Mouse (Mus musculus) neural tube, embryonic 14.5 days (tissue): ENCODE measurements around the gene Rtn4r. TPM values are rescaled to one million over a fixed set of nuclear protein-coding genes. Genes with fewer than 3 reads are reported as not detected.
A peak's percentile ranks its signal among the peaks of the same experiment; 100 is the strongest.

Experiments used
- ATAC-seq: fragments of 200-750 bp; cut with Nextera tagmentation; 2 replicates; pipeline ENCODE4 v1.8.0; 2017; ENCODE audit warnings: low read depth, mild to moderate bottlenecking, moderate TSS enrichment, moderate library complexity
- H3K27ac ChIP-seq: fragments of 300-500 bp; sonication (generic); 2 replicates; pipeline ENCODE4 v1.5.1; 2014; ENCODE audit warnings: low read depth, mild to moderate bottlenecking, control low read depth, low read length, moderate library complexity, mixed read lengths
- H3K27me3 ChIP-seq: fragments of 300-500 bp; sonication (generic); 2 replicates; pipeline ENCODE4 v1.6.1; 2014; ENCODE audit warnings: low read length; ENCODE audit not compliant: control insufficient read depth, insufficient read depth
- H3K36me3 ChIP-seq: fragments of 300-500 bp; sonication (generic); 2 replicates; pipeline ENCODE4 v1.6.1; 2014; ENCODE audit warnings: low read length, mixed read lengths; ENCODE audit not compliant: control insufficient read depth, insufficient read depth
- H3K4me1 ChIP-seq: fragments of 300-500 bp; sonication (generic); 2 replicates; pipeline ENCODE4 v1.6.1; 2014; ENCODE audit warnings: low read length; ENCODE audit not compliant: control insufficient read depth, insufficient read depth
- H3K4me2 ChIP-seq: fragments of 300-500 bp; sonication (generic); 2 replicates; pipeline ENCODE4 v1.6.1; 2014; ENCODE audit warnings: mild to moderate bottlenecking, low read depth, low read length, control low read depth
- H3K4me3 ChIP-seq: fragments of 300-500 bp; sonication (generic); 2 replicates; pipeline ENCODE4 v1.5.1; 2014; ENCODE audit warnings: low read depth, low read length, control low read depth, mixed read lengths
- H3K9ac ChIP-seq: fragments of 300-500 bp; sonication (generic); replicated peaks from 2 replicates; pipeline ENCODE4 v1.6.1; 2014; ENCODE audit warnings: low read depth, mild to moderate bottlenecking, control low read depth, low read length, mixed read lengths
- H3K9me3 ChIP-seq: fragments of 300-500 bp; sonication (generic); 2 replicates; pipeline ENCODE4 v1.6.1; 2016; ENCODE audit warnings: low read length; ENCODE audit not compliant: control insufficient read depth
- WGBS: fragments of 180-500 bp; shearing (Covaris S2); extraction: QIAGEN DNeasy Blood & Tissue Kit; methylation state at CpG from one replicate; pipeline ENCODE4 v1.1.7; 2014; 5-methylcytosine and 5-hydroxymethylcytosine counted together
- polyA plus RNA-seq: library from polyadenylated mRNA; unstranded; fragments of >200 nt; fragmentation: Nextera tagmentation; extraction: Ambion mirVana; gene quantifications from 2 replicates; pipeline ENCODE4 v1.2.1, GENCODE M21; 2014

Rtn4r gene
- polyA plus RNA-seq, 1 experiment from 2014 or later, result 36.4 TPM

DNA sequence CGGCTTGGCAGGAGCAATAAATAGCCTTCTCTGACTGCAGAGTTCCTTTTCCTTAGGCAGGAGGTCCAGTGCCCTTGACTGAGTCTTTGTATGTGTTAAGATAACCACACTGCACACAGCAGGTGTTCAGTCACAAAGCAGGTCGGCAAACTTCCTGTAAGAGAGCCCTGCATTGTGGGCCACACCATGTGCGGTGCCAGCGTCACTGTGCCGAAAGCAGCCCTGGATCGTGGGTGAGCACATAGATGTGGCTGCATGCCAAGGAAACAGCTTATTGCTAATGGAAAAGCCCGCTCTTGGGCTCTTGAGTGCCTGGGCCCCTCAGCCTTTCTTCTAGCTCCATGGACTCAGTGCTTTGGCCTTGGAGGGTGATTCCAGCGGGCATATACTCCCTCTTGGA is 16.8 kb downstream of the Rtn4r start:
- Histone ChIP-seq H3K4me1 (peaks cover 30% of the 10 kb centered on the region), H3K4me3 (no peak overlapping the region), H3K27ac (no peak overlapping the region; the same call in 1 of the 2 replicates), H3K9me3 (no peaks in the 10 kb centered on the region), H3K27me3 (no peaks in the 10 kb centered on the region), H3K4me2 (no peak overlapping the region), H3K9ac (0 out of 2 replicates have a peak overlapping the region, but pooled peaks have one; percentile 25), H3K36me3 (no peaks in the 10 kb centered on the region)
- WGBS, result 43% methylated on average over 8 of the region's 8 CpGs
- peak; percentile 42; the same call in 1 of the 2 replicates for ATAC-seq

DNA sequence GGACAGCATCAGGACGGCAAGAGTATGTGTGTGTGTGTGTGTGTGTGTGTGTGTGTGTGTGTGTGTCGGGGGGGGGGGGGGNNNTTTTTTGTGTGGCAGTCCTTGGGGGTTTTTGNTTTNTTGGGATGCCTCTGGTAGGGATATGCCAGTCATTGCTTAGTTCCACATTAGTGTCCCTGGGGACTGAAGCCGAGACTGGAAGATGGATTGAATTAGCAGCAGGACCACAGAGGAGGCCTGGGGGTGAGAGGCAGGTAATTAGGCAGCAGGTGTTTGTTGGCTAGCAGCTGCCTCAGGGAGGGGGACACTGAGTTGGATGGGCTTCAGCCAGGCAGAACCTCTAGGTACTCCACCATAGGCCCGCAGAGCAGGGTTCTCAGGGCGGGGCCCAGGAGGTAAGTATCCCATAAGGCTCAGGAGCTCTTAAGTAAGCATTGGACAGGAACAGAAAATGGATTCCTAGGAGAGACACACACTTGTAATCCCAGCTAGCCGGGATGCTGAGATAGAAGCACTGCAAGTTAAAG is 18.0 kb downstream of the Rtn4r start:
- WGBS, result 57% methylated on average over 5 of the region's 6 CpGs

GRCm38 (mm10) chr16:18148208-18148876 is 20.9 kb downstream of the Rtn4r start:
- Histone ChIP-seq H3K27me3 (no peaks in the 10 kb centered on the region), H3K4me1 (peaks cover 41% of the 10 kb centered on the region), H3K9ac (0 out of 2 replicates have a peak overlapping the region, but pooled peaks have one; percentile 11), H3K36me3 (0 out of 2 replicates have a peak, but pooled peaks cover 3% of the 10 kb centered on the region), H3K4me2 (no peak overlapping the region), H3K4me3 (no peak overlapping the region), H3K9me3 (no peaks in the 10 kb centered on the region), H3K27ac (peak overlapping the region; percentile 30; the same call in 1 of the 2 replicates)
- peak; percentile 74 for ATAC-seq
- 6% methylated on average over 6 of the region's 6 CpGs for WGBS

More for the DNA sequence above, 18.0 kb downstream of the Rtn4r start:
- Histone ChIP-seq H3K9me3 (no peaks in the 10 kb centered on the region), H3K4me2 (no peak overlapping the region), H3K36me3 (no peaks in the 10 kb centered on the region), H3K27ac (no peak overlapping the region), H3K27me3 (no peaks in the 10 kb centered on the region), H3K4me3 (no peak overlapping the region), H3K4me1 (peaks cover 36% of the 10 kb centered on the region), H3K9ac (no peak overlapping the region)
- no peak for ATAC-seq

GRCm38 (mm10) chr16:18149205-18149604 is 21.8 kb downstream of the Rtn4r start:
- peaks cover 41% of the 10 kb centered on the region for H3K4me1 ChIP-seq
- no peak for ATAC-seq
- H3K9me3 ChIP-seq, result no peaks in the 10 kb centered on the region
- no peak overlapping the region for H3K4me2 ChIP-seq
- WGBS, result 56% methylated on average over 6 of the region's 6 CpGs
- H3K4me3 ChIP-seq, result no peak overlapping the region
- H3K27ac ChIP-seq, result peak overlapping the region; percentile 8; the same call in 1 of the 2 replicates
- H3K9ac ChIP-seq, result no peak overlapping the region
- H3K36me3 ChIP-seq, result 0 out of 2 replicates have a peak, but pooled peaks cover 3% of the 10 kb centered on the region
- H3K27me3 ChIP-seq, result no peaks in the 10 kb centered on the region

- Histone ChIP-seq H3K9me3 (no peaks in the 10 kb centered on the region), H3K4me2 (no peak overlapping the region), H3K4me1 (peaks cover 58% of the 10 kb centered on the region), H3K27me3 (no peaks in the 10 kb centered on the region), H3K4me3 (no peak overlapping the region), H3K27ac (no peak overlapping the region), H3K36me3 (0 out of 2 replicates have a peak, but pooled peaks cover 3% of the 10 kb centered on the region), H3K9ac (no peak overlapping the region)
- 93% methylated on average over 12 of the region's 12 CpGs for WGBS
- ATAC-seq, result no peak
Observed at GRCm38 (mm10) chr16:18152189-18152588, 24.7 kb downstream of the Rtn4r start.

- 91% methylated on average over 9 of the region's 9 CpGs for WGBS
- Histone ChIP-seq H3K27ac (no peak overlapping the region), H3K36me3 (0 out of 2 replicates have a peak, but pooled peaks cover 3% of the 10 kb centered on the region), H3K4me2 (no peak overlapping the region), H3K27me3 (no peaks in the 10 kb centered on the region), H3K9me3 (no peaks in the 10 kb centered on the region), H3K4me1 (peaks cover 53% of the 10 kb centered on the region), H3K4me3 (no peak overlapping the region), H3K9ac (no peak overlapping the region)
- no peak for ATAC-seq
Observed at GRCm38 (mm10) chr16:18152769-18153445, 25.5 kb downstream of the Rtn4r start.

GRCm38 (mm10) chr16:18154521-18155171 is 27.2 kb downstream of the Rtn4r start:
- peaks cover 35% of the 10 kb centered on the region for H3K4me1 ChIP-seq
- no peaks in the 10 kb centered on the region for H3K9me3 ChIP-seq
- ATAC-seq, result peak; percentile 23; the same call in 1 of the 2 replicates
- peak overlapping the region; percentile 52 for H3K27ac ChIP-seq
- no peak overlapping the region for H3K4me3 ChIP-seq
- 0 out of 2 replicates have a peak, but pooled peaks cover 3% of the 10 kb centered on the region for H3K36me3 ChIP-seq
- no peak overlapping the region for H3K4me2 ChIP-seq
- H3K9ac ChIP-seq, result no peak overlapping the region
- WGBS, result 29% methylated on average over 14 of the region's 14 CpGs
- no peaks in the 10 kb centered on the region for H3K27me3 ChIP-seq

DNA sequence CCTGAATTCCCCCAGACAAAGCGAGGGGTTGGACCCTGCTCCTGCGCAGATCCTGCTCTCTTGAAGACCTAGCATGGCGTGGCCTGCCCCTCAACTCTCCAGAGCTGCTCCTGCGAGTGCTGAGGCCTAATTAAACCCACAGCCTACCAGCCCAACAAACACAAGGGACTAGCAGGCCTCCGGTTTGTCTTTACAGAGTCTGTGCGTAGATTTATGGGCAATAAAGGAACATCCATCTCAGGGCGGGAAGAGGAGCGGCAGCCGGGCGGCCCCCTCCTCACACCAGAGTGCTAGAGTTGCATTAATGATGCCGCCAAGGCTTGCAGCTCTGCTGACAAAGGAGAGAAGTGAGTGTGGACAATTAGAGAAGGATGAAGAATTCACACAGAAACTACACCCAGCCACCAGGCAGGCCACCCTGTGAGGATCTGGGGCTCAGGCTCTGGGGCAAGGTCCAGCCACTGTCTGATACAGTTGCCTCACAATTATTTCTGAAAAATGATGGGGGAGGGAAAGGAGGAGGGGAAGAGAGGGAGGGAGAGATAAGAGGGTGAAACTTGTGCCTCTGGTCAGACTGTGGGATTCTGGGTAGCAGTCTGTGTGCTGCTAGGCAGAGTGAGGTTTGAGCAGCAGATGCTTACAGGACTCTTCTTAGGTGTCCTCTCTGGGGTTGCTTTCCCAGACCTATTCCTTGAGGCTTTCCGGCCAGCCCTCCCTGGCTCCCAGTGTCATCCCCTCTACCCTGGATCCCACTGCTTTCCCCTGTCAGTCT is 29.3 kb downstream of the Rtn4r start:
- peak overlapping the region; percentile 83 for H3K27ac ChIP-seq
- no peak overlapping the region for H3K9ac ChIP-seq
- H3K27me3 ChIP-seq, result no peaks in the 10 kb centered on the region
- H3K9me3 ChIP-seq, result no peaks in the 10 kb centered on the region
- H3K4me2 ChIP-seq, result no peak overlapping the region
- no peak overlapping the region for H3K4me3 ChIP-seq
- WGBS, result 16% methylated on average over 12 of the region's 12 CpGs
- peaks cover 41% of the 10 kb centered on the region for H3K4me1 ChIP-seq
- 0 out of 2 replicates have a peak, but pooled peaks cover 1% of the 10 kb centered on the region for H3K36me3 ChIP-seq
- peak; percentile 58 for ATAC-seq
